Mouse (Mus musculus): Measurements from ENCODE around the gene Kiz.

DNA sequence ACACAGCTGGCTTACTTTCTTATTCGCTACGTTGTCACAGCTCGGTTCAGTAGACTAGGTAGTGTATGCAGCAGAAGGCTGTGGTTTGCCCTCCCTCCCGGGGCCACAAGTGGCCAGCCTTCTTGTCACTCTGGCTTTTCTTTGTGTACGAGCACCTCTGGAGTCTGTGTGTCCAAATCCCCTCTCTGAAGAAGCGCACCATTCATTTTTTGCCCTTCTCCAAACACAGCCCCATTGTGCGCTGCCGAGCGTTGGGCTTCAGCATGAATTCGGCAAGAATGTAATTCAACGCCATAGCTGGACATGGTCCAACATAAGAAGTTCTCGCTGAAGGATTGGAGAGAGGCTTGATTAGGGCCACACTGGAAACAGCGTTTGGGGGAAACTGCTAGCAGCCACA lies 45.0 kb upstream of the Kiz start:
- TF ChIP-seq MAZ (IDR thresholded peaks at IDR 0.05; ENCODE audit: low read depth, low read length) (no peak), POLR2A (IDR thresholded peaks at IDR 0.05; ENCODE audit: control insufficient read depth in 1 of 2, insufficient read depth in 1 of 2, low read depth in 1 of 2, low read length in 2 of 2, poor library complexity in 1 of 2) (no peak), GATA1 (IDR thresholded peaks at IDR 0.05; ENCODE audit: low read depth, low read length) (no peak), TAL1 (IDR thresholded peaks at IDR 0.05; ENCODE audit: low read length) (no peak), MAX (IDR thresholded peaks at IDR 0.05; ENCODE audit: low read length) (no peak), USF1 (IDR thresholded peaks at IDR 0.05; ENCODE audit: low read depth, low read length) (no peak), CTCF (IDR thresholded peaks at IDR 0.05 in 2 of 3, conservative IDR thresholded peaks at IDR 0.05 in 1 of 3; ENCODE audit: control insufficient read depth in 1 of 3, insufficient read depth in 1 of 3, low read depth in 2 of 3, low read length in 3 of 3, poor library complexity in 1 of 3, severe bottlenecking in 1 of 3) (no peak)

Measured in MEL (cell line).